Mouse (Mus musculus) layer of hippocampus, adult 18-20 months (tissue): Measurements from ENCODE around the gene Gbe1. TPM values are rescaled to one million over a fixed set of nuclear protein-coding genes. Genes with fewer than 3 reads are reported as not detected.

Experiments
- DNase-seq, 2 experiments: peaks; one replicate each; pipeline ENCODE4 v3.0.0; 2022; ENCODE audit warnings: low spot score in 2 of 2
- total RNA-seq, 2 experiments: library from RNA; stranded (reverse); gene quantifications; 2 replicates each; pipeline ENCODE4 v1.2.3; 2021

Gbe1 gene
- total RNA-seq, 2 experiments from 2014 or later: 6.9 to 7.3 TPM

- no peak for DNase-seq
These were observed 249.7 kb downstream of the Gbe1 start for GRCm38 (mm10) chr16:70563456-70563855.

GRCm38 (mm10) chr16:70568341-70569265, 254.9 kb downstream of the Gbe1 start:
- DNase-seq: peak; percentile 55 to 90

GRCm38 (mm10) chr16:70585964-70586363, 272.2 kb downstream of the Gbe1 start:
- peak; percentile 19 to 55 for DNase-seq

- no peak for DNase-seq
These were observed 288.6 kb downstream of the Gbe1 start for GRCm38 (mm10) chr16:70602326-70602725.

- DNase-seq: no peak
These were observed 294.6 kb downstream of the Gbe1 start for GRCm38 (mm10) chr16:70608358-70608757.

- DNase-seq: no peak
These were observed 303.9 kb downstream of the Gbe1 start for GRCm38 (mm10) chr16:70617691-70618090.

GRCm38 (mm10) chr16:70618168-70618567, 304.4 kb downstream of the Gbe1 start:
- DNase-seq: no peak
